Mouse (Mus musculus) retina, postnatal 7 days (tissue): Measurements from ENCODE around the gene Nr0b2.

Source experiments
- DNase-seq: peaks from one replicate; pipeline ENCODE4 v3.0.0-alpha.2; 2012; ENCODE audit warnings: low read depth, low spot score

Nr0b2 gene

DNA sequence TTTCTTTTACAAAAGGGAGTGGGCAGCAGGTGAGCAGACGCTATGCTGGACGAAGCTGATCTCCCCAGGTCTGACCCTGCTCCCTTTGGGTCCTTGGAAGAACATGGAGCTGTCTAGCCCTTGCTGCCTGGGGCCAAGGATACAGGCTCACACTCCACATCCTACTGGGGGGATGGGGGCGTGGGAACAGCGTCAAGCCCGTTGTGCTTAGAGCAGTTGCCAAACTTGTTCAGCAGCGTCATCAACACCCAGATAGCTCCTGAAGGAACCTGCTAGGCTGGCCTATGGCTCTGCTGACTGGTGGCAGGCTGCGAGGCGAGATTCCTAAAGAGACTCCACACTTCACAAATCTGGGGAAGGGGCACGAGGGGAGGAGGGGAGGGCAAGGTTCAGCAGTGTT is 52.2 kb downstream of the Nr0b2 start:
- DNase-seq = no peak
